Mouse (Mus musculus) left cerebral cortex, adult 9 months (tissue): ENCODE results near the gene Cwc25.

Source experiments
- DNase-seq, 2 experiments: peaks; one replicate each; pipeline ENCODE4 v3.0.0; 2022; ENCODE audit warnings: low spot score in 2 of 2

Cwc25 gene

DNA sequence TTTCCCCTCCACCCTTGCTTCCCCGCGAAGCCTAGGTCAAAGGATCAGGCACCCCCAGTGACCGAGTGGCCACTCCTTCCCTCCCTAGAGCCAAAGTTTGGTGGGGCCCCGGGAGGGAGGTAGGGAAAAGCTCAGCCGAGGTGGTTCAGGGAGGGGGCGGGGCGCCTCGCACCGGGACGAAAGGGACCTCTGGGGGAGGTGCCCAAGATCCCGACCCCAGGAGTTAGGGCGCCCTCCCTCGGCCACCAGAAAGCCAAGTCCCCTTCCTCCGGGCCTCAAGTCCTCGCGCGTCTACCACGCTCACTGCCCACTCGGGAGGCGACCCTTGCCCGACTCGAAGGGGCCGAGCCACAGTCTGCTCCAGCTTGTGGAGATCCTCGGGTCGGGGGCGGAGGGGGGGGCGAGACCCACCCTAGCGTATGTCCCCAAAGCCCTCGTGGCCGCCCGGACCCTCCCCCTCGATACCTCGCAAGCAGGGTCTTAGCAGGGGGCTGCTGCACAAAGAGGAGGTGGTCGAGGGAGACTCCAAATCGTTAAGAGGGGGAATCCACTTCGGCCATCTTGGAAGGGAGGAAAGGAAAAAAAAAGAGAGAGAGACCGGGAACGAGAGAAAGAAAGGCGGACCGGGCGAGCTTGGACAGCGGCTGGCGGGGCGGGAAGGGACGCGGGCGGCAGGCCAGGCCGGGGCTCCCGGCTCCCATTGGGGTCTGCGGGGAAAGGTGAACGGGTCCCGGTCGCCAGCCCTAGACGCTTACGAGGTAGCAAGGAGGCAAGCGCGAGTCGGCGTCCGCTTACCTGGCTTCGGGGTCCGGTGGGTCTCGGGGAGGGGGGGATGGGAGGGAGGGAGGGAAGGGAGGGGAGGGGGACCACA lies 67.4 kb downstream of the Cwc25 start:
- DNase-seq = no peak

GRCm38 (mm10) chr11:97697891-97698529 lies 68.3 kb downstream of the Cwc25 start:
- no peak for DNase-seq

- DNase-seq = no peak
Measured at GRCm38 (mm10) chr11:97697199-97697890, 69.0 kb downstream of the Cwc25 start.

GRCm38 (mm10) chr11:97696669-97697068 lies 69.7 kb downstream of the Cwc25 start:
- DNase-seq = no peak

- DNase-seq = no peak
Measured at GRCm38 (mm10) chr11:97695712-97696401, 70.5 kb downstream of the Cwc25 start.
